Mouse (Mus musculus) brain, embryonic 14.5 days (tissue): ENCODE measurements around the gene Cdk8.

Experiments used
- CTCF ChIP-seq: fragments of 200-500 bp; IDR thresholded peaks from 2 replicates; pipeline ENCODE4 v1.5.1; 2012; ENCODE audit warnings: inconsistent platforms, mild to moderate bottlenecking, moderate library complexity, borderline replicate concordance; ENCODE audit not compliant: insufficient read depth, insufficient read length; ENCODE audit errors: extremely low read depth
- POLR2A ChIP-seq: fragments of 200-500 bp; IDR thresholded peaks from 2 replicates; pipeline ENCODE4 v1.6.1; 2012; ENCODE audit warnings: mild to moderate bottlenecking, inconsistent platforms, borderline replicate concordance; ENCODE audit not compliant: poor library complexity, insufficient read depth, insufficient read length, severe bottlenecking; ENCODE audit errors: extremely low read depth

- TF ChIP-seq POLR2A, result no peak
- no peak for TF ChIP-seq CTCF
These were observed 103.4 kb downstream of the Cdk8 start for GRCm38 (mm10) chr5:146334410-146334809.
